Mouse (Mus musculus): ENCODE measurements at regions not wholly inside any gene's neighbourhood (a gene's known extent, or its start where the extent isn't known, plus 50 kb on each side); places are given as distances from the start of the nearest gene placed in this dataset.

DNA sequence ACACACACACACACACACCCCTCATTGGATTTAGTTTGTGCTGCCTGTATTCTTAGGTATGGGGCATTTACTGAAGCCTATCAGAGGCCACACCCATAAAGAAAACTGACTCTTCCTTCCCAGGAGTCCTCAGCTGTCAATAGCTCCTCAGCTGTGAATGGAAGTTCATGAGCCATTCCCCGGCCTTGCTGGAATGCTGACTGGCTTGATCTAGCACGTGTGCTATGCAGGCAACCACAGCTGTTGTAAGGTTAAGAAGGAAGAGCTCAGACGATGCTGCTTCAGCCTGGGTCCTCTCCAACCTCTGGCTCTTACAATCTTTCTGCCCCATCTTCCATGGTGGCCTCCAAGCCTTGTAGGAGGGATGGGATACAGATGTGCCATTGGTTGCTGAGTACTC, 226.7 kb downstream of the Skap2 start:
- Histone ChIP-seq H3K79me2 (ENCODE audit: control insufficient read depth, insufficient read depth, low read length, poor library complexity) (no peaks in the 10 kb centered on the region), H3K4me1 (ENCODE audit: control insufficient read depth in 1 of 2, insufficient read depth in 2 of 2, low read length in 2 of 2) (no peaks in the 10 kb centered on the region), H3K9me3 (replicated peaks; ENCODE audit: insufficient read depth, low read length) (no peaks in the 10 kb centered on the region), H3K36me3 (ENCODE audit: control insufficient read depth in 1 of 2, insufficient read depth in 2 of 2, low read length in 2 of 2) (no peaks in the 10 kb centered on the region), H3K27ac (ENCODE audit: control insufficient read depth, low read depth, low read length) (no peak overlapping the region), H3K9ac (ENCODE audit: control insufficient read depth, low read depth, low read length, poor library complexity, severe bottlenecking) (no peak overlapping the region), H3K4me3 (ENCODE audit: control insufficient read depth in 1 of 2, insufficient read depth in 1 of 2, low read depth in 2 of 2, low read length in 2 of 2) (no peak overlapping the region), H3K27me3 (ENCODE audit: control insufficient read depth in 1 of 2, insufficient read depth in 2 of 2, low read length in 2 of 2) (peaks cover 0 to 3% of the 10 kb centered on the region in 2 experiments; a peak in 3 of 4 replicates)
- TF ChIP-seq BHLHE40 (IDR thresholded peaks at IDR 0.05; ENCODE audit: borderline replicate concordance, low read depth, low read length) (no peak), NRF1 (IDR thresholded peaks at IDR 0.05; ENCODE audit: insufficient read depth, low read depth, low read length, poor library complexity, severe bottlenecking) (no peak), HCFC1 (IDR thresholded peaks at IDR 0.05; ENCODE audit: low read depth, low read length) (no peak), ZKSCAN1 (IDR thresholded peaks at IDR 0.05; ENCODE audit: low read depth, low read length) (no peak), MXI1 (IDR thresholded peaks at IDR 0.05; ENCODE audit: low read depth, low read length) (no peak), ZNF384 (IDR thresholded peaks at IDR 0.05; ENCODE audit: low read depth, low read length) (no peak), JUND (IDR thresholded peaks at IDR 0.05; ENCODE audit: low read depth, low read length) (no peak), UBTF (IDR thresholded peaks at IDR 0.05; ENCODE audit: borderline replicate concordance, insufficient read depth, low read depth, low read length) (no peak)
- no peak for DNase-seq (ENCODE audit: low read depth, low spot score)

DNA sequence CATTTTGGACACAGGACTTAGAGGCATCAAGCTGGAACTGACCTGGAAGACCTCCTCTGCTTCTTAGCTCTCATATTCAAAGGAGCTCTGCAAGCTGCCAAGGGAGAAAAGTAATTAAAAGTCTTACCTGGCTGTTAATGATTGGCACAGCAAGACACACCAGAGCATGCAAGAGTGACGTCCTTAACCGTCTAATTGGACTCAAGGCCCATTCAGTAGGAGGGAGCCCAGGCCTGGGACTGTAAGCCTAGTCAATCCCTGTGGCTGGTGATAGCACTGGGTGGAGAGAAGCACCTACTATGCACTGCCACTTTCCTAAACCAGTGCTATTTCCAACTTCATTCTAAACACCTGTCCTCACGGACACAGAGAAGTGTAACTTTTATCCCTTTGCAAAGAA, 225.5 kb downstream of the Skap2 start:
- Histone ChIP-seq H3K36me3 (ENCODE audit: control insufficient read depth in 1 of 2, insufficient read depth in 2 of 2, low read length in 2 of 2) (no peaks in the 10 kb centered on the region), H3K4me1 (ENCODE audit: control insufficient read depth in 1 of 2, insufficient read depth in 2 of 2, low read length in 2 of 2) (no peaks in the 10 kb centered on the region), H3K79me2 (ENCODE audit: control insufficient read depth, insufficient read depth, low read length, poor library complexity) (no peaks in the 10 kb centered on the region), H3K27me3 (ENCODE audit: control insufficient read depth in 1 of 2, insufficient read depth in 2 of 2, low read length in 2 of 2) (peaks cover 0 to 4% of the 10 kb centered on the region in 2 experiments; a peak in 3 of 4 replicates), H3K27ac (ENCODE audit: control insufficient read depth, low read depth, low read length) (no peak overlapping the region), H3K9me3 (replicated peaks; ENCODE audit: insufficient read depth, low read length) (no peaks in the 10 kb centered on the region), H3K9ac (ENCODE audit: control insufficient read depth, low read depth, low read length, poor library complexity, severe bottlenecking) (no peak overlapping the region), H3K4me3 (ENCODE audit: control insufficient read depth in 1 of 2, insufficient read depth in 1 of 2, low read depth in 2 of 2, low read length in 2 of 2) (no peak overlapping the region)
- DNase-seq (ENCODE audit: low read depth, low spot score), result no peak
- TF ChIP-seq GATA1 (IDR thresholded peaks at IDR 0.05; ENCODE audit: low read depth, low read length) (no peak), NRF1 (IDR thresholded peaks at IDR 0.05; ENCODE audit: insufficient read depth, low read depth, low read length, poor library complexity, severe bottlenecking) (no peak), ZC3H11A (IDR thresholded peaks at IDR 0.05; ENCODE audit: low read depth, low read length) (no peak), MEF2A (IDR thresholded peaks at IDR 0.05; ENCODE audit: extremely low read depth, insufficient replicate concordance, low read depth, low read length, poor library complexity, severe bottlenecking) (no peak)

DNA sequence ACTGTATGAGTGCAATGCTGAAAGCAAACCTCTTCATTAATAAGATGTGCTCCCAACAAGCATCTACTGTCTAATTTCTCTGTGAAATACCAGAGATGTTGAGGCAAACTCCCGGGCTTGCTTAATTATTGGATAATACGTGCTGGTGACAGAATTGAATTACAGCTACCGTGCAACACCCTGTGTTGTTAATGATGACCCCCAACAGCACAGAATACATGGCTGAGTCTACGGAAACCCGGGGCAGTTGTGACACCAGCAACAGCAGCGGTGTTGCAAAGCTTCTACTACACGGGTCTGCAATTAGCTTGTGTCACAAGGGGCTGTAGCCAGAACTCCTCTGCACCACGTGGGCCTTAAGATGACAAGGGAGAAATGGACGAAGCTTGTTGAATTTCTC, 224.2 kb downstream of the Skap2 start:
- H3K9ac ChIP-seq (ENCODE audit: control insufficient read depth, low read depth, low read length, poor library complexity, severe bottlenecking), result no peak overlapping the region
- no peaks in the 10 kb centered on the region for H3K4me1 ChIP-seq (ENCODE audit: control insufficient read depth in 1 of 2, insufficient read depth in 2 of 2, low read length in 2 of 2)
- H3K79me2 ChIP-seq (ENCODE audit: control insufficient read depth, insufficient read depth, low read length, poor library complexity), result no peaks in the 10 kb centered on the region
- no peak for DNase-seq (ENCODE audit: low read depth, low spot score)
- H3K9me3 ChIP-seq (replicated peaks; ENCODE audit: insufficient read depth, low read length), result no peaks in the 10 kb centered on the region
- peaks cover 0 to 4% of the 10 kb centered on the region in 2 experiments; a peak in 3 of 4 replicates for H3K27me3 ChIP-seq (ENCODE audit: control insufficient read depth in 1 of 2, insufficient read depth in 2 of 2, low read length in 2 of 2)
- no peak overlapping the region for H3K27ac ChIP-seq (ENCODE audit: control insufficient read depth, low read depth, low read length)
- H3K4me3 ChIP-seq (ENCODE audit: control insufficient read depth in 1 of 2, insufficient read depth in 1 of 2, low read depth in 2 of 2, low read length in 2 of 2), result no peak overlapping the region
- no peaks in the 10 kb centered on the region for H3K36me3 ChIP-seq (ENCODE audit: control insufficient read depth in 1 of 2, insufficient read depth in 2 of 2, low read length in 2 of 2)
- TF ChIP-seq ETS1 (IDR thresholded peaks at IDR 0.05; ENCODE audit: low read depth, low read length) (no peak), POLR2AphosphoS2 (IDR thresholded peaks at IDR 0.05; ENCODE audit: low read length) (no peak), MXI1 (IDR thresholded peaks at IDR 0.05; ENCODE audit: low read depth, low read length) (no peak), TCF12 (IDR thresholded peaks at IDR 0.05; ENCODE audit: low read depth, low read length) (no peak), ZC3H11A (IDR thresholded peaks at IDR 0.05; ENCODE audit: low read depth, low read length) (no peak), ZKSCAN1 (IDR thresholded peaks at IDR 0.05; ENCODE audit: low read depth, low read length) (no peak), MYB (IDR thresholded peaks at IDR 0.05; ENCODE audit: low read depth, low read length) (no peak), KAT2A (conservative IDR thresholded peaks at IDR 0.05; ENCODE audit: low read depth, low read length) (no peak), GATA1 (IDR thresholded peaks at IDR 0.05; ENCODE audit: low read depth, low read length) (no peak), E2F4 (IDR thresholded peaks at IDR 0.05; ENCODE audit: borderline replicate concordance, low read depth, low read length) (no peak), MEF2A (IDR thresholded peaks at IDR 0.05; ENCODE audit: extremely low read depth, insufficient replicate concordance, low read depth, low read length, poor library complexity, severe bottlenecking) (no peak), MAX (IDR thresholded peaks at IDR 0.05; ENCODE audit: low read length) (no peak), SIN3A (IDR thresholded peaks at IDR 0.05; ENCODE audit: low read length) (no peak), CTCF (IDR thresholded peaks at IDR 0.05 in 2 of 3, conservative IDR thresholded peaks at IDR 0.05 in 1 of 3; ENCODE audit: control insufficient read depth in 1 of 3, insufficient read depth in 1 of 3, low read depth in 2 of 3, low read length in 3 of 3, poor library complexity in 1 of 3, severe bottlenecking in 1 of 3) (no peak), POLR2A (IDR thresholded peaks at IDR 0.05; ENCODE audit: control insufficient read depth in 1 of 2, insufficient read depth in 1 of 2, low read depth in 1 of 2, low read length in 2 of 2, poor library complexity in 1 of 2) (no peak), EP300 (IDR thresholded peaks at IDR 0.05; ENCODE audit: low read depth in 1 of 2, low read length in 2 of 2) (no peak), CHD1 (IDR thresholded peaks at IDR 0.05; ENCODE audit: low read depth, low read length) (no peak), TBP (IDR thresholded peaks at IDR 0.05; ENCODE audit: low read depth, low read length) (no peak), NRF1 (IDR thresholded peaks at IDR 0.05; ENCODE audit: insufficient read depth, low read depth, low read length, poor library complexity, severe bottlenecking) (no peak)
